Mouse (Mus musculus) neutrophil, adult 5-6 weeks (primary cell): ENCODE measurements around the gene Cct8l1. TPM values are rescaled to one million over a fixed set of nuclear protein-coding genes. Genes with fewer than 3 reads are reported as not detected.

Experiments used
- total RNA-seq: library from RNA; stranded (forward); fragments of 200-1000 nt; gene quantifications from 2 replicates; pipeline ENCODE4 v1.2.3, GENCODE M21; 2017

Cct8l1 gene
- total RNA-seq, 1 experiment from 2014 or later = not detected

Other genes with a start within 250 kb of the Cct8l1 start
- 144 TPM in 2 replicates for gene Kmt2c, start 17.3 kb upstream of the Cct8l1 start, total RNA-seq
- gene Xrcc2, start 189.8 kb downstream of the Cct8l1 start, total RNA-seq = 2.6 and 3.2 TPM in 2 replicates
- 1.7 and 2.4 TPM in 2 replicates for gene Actr3b, start 243.9 kb downstream of the Cct8l1 start, total RNA-seq